Mouse (Mus musculus): Measurements from ENCODE around the gene Coa5. TPM values are rescaled to one million over a fixed set of nuclear protein-coding genes. Genes with fewer than 3 reads are reported as not detected.
A peak's percentile ranks its signal among the peaks of the same experiment; 100 is the strongest.

Coa5 gene
- total RNA-seq (2017) = 71.1 and 86.2 TPM in 2 replicates

DNA sequence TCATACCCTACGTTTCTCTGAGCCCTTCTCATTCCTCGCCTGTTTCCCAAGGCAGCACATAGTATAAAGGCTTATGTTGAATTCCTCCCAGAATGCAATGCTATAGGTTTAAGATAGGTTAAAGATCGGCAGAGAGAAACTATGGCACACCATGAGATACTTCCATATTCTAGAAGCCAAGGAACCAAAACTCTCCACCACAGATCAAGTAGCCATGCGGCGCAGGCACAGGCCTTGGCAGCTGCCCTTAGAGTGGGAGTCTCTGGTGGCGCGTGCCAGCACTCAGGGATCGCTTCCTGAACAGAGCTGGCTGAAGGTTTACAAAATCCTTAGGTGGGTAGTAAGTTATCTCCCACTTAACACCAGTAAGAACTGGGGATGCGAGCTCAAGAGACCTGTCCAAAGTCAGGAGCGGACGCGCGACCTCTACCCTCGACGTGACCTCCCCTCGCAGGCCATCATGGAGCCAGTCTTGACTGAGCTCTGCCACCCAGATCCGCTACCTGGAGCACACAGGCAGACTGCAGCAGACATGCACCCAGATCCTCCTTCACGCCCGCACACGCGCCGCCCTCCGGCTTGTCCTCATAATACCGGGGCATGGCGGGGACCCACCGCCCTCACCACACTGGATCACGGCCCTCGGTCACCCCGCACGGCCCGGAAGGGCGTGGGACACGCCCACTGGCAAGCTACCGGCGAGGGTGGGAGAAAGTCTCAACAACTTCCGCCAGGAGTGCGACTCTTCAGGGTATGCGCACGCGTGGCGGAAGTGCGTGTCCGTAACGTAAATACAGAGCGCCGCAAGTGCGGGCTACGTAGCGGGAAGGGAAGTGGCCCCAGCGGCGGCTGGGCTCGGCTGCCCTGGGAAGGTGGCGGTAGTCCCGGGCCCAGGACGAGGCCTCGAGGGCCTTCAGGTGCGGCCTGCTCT is at the start of gene Coa5, which contains the start of gene Unc50:
TSS of gene Coa5 (minus strand) at position 738 of the 931 bp plus-strand sequence.
TSS of gene Unc50 (plus strand) at position 774 of the 931 bp plus-strand sequence.
- ATAC-seq (replicated peaks; ENCODE audit: low read depth, poor library complexity, severe bottlenecking) = peak; percentile 93

DNA sequence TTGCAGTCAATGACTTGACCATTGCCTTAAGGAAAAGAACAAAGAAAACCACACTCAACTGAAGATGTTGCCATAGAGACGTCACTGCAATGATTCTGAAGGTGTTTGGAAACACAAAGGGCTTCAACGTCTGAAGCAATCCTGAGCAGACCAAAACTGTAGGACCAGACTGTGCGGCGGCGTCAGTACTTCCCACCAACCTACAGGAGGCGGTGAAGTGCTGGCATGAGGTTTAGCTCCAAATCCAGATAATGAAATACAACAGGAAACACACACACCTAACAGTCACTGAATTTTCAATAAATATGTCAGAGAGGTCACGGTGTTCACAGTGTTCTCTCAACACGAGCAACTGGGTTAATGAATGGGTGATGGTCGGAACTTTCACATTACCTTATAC is 49.2 kb upstream of the Coa5 start:
- ATAC-seq (replicated peaks; ENCODE audit: low read depth, poor library complexity, severe bottlenecking) = peak; percentile 53

GRCm38 (mm10) chr1:37478416-37478815 is 48.5 kb upstream of the Coa5 start:
- peak; percentile 57 for ATAC-seq (replicated peaks; ENCODE audit: low read depth, poor library complexity, severe bottlenecking)

DNA sequence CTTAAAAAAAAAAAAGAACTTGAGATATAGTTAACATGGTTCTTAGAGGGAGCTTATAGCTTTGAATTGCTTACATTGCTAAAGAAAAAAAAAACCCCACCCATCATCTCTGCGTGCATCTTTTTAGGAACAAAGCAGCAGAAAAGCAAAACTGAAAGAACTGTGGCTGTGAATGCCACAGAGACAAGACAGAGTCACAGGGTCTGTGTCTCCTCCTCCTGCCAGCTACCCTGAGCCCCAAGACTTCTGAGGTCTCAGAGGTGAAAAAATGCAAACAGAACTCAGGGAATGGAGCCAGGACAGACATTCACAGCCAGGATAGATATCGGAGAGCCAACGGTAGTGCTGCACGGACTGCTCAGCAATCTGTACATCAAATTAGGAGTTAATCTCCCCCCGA is 48.0 kb upstream of the Coa5 start:
- ATAC-seq (replicated peaks; ENCODE audit: low read depth, poor library complexity, severe bottlenecking) = peak; percentile 19; the same call in 1 of the 2 replicates

DNA sequence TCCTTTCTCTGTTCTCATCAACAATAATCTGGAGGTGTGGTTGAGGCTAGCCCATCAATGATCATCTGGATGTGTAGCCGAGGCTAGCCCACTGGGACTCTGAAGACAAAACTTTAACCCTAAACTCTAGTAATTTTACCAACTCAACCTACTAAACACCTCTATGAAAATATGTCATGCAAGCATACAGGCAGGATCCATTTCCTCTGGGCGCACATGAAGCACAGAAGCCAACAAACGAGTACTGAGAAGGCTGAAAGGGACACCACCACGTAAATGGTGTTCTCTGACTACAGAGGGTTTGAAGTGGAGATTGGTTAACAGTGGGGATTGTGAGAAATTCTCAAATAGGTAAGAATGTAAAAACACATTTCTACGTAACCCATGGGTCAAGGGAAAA is 47.3 kb upstream of the Coa5 start:
- ATAC-seq (replicated peaks; ENCODE audit: low read depth, poor library complexity, severe bottlenecking) = no peak

DNA sequence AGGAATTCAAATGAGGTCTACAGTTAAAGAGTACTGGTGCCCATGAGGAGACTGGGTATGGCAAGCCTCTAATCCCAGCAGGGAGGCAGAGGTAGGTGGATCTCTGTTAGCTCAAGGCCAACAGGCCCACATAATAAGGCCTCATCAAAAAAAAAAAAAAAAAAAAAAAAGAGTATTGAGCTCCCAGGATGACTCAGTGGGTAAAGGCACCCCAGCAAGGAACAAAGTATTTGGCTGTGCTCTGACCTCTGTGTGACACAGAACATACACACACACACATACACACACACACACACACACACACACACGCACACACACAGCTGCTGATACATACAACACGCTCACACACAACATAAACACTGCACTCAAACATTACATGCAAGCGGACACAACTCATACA is 45.4 kb upstream of the Coa5 start:
- ATAC-seq (replicated peaks; ENCODE audit: low read depth, poor library complexity, severe bottlenecking) = no peak

DNA sequence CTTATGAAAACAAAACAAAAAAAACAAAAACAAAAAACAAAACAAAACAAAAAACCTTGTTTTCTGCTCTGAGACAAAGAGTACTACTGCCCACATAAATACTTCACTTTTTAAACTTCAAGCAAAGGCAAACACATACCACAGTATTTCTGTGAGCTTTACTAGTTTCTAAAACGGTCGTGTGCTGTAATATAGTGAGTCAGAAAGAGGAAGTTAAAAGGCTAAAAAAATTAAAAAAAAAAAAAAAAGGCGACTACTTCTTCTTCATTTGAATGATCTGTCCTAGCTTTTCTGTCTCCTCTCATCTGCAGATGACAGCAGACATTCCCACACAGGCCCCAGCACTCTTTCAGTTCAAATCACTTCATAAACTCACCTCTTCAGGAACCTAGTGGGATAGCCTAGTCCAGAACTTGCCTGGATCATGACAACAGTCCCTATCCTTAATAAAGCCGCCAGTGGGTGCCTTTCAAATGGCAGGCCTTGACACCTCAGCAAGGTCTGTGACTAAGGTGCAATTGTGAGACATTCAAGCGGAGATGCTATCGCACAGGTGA is 44.8 kb upstream of the Coa5 start:
- ATAC-seq (replicated peaks; ENCODE audit: low read depth, poor library complexity, severe bottlenecking) = 0 out of 2 replicates have a peak, but pooled peaks have one; percentile 12

GRCm38 (mm10) chr1:37474046-37474445 is 44.1 kb upstream of the Coa5 start:
- ATAC-seq (replicated peaks; ENCODE audit: low read depth, poor library complexity, severe bottlenecking) = 0 out of 2 replicates have a peak, but pooled peaks have one; percentile 28

- ATAC-seq (replicated peaks; ENCODE audit: low read depth, poor library complexity, severe bottlenecking) = no peak
Measured at GRCm38 (mm10) chr1:37473251-37473650, 43.3 kb upstream of the Coa5 start.

- ATAC-seq (replicated peaks; ENCODE audit: low read depth, poor library complexity, severe bottlenecking) = no peak
Measured at GRCm38 (mm10) chr1:37471179-37472148, 41.6 kb upstream of the Coa5 start.

GRCm38 (mm10) chr1:37469007-37469406 is 39.1 kb upstream of the Coa5 start:
- no peak for ATAC-seq (replicated peaks; ENCODE audit: low read depth, poor library complexity, severe bottlenecking)

DNA sequence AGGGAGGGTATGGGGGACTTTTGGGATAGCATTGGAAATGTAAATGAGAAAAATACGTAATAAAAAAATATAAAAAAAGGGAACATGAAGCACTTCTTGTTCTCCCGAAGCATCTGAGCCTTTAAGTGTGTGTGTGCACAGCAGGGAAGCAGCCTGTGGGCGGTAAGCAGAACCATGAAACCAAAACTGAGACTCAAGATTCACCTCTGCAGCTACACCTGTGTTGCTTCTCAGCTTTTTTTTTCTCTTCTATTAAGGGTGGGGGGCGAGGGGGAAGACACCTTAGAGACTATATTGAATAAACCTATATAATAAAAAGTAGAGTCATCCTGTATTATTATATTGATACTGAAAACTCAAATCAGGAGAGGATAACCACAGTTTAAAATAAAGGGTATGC is 37.9 kb upstream of the Coa5 start:
- no peak for ATAC-seq (replicated peaks; ENCODE audit: low read depth, poor library complexity, severe bottlenecking)

GRCm38 (mm10) chr1:37466322-37466995 is 36.6 kb upstream of the Coa5 start:
- ATAC-seq (replicated peaks; ENCODE audit: low read depth, poor library complexity, severe bottlenecking) = 0 out of 2 replicates have a peak, but pooled peaks have one; percentile 42

GRCm38 (mm10) chr1:37464878-37465452 is 35.1 kb upstream of the Coa5 start:
- no peak for ATAC-seq (replicated peaks; ENCODE audit: low read depth, poor library complexity, severe bottlenecking)

DNA sequence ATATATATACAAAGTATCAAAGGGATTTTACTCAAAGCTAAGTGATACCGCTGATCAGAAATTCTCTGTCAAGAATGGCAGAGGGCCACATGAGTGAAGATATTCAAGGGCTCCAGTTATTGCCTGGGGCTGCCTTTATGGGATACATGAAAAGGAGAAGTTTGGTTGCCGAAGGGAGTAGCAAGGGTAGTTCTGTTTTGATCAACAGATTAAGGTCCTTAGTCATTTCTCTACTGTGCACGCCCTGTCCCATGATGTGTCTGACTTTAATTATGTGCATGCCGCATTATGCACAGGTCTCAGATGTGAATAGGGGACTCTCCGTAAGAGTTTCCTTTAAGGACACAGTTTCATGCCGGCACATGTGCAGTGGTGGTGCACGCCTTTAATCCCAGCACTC is 27.6 kb upstream of the Coa5 start:
- ATAC-seq (replicated peaks; ENCODE audit: low read depth, poor library complexity, severe bottlenecking) = 0 out of 2 replicates have a peak, but pooled peaks have one; percentile 47

DNA sequence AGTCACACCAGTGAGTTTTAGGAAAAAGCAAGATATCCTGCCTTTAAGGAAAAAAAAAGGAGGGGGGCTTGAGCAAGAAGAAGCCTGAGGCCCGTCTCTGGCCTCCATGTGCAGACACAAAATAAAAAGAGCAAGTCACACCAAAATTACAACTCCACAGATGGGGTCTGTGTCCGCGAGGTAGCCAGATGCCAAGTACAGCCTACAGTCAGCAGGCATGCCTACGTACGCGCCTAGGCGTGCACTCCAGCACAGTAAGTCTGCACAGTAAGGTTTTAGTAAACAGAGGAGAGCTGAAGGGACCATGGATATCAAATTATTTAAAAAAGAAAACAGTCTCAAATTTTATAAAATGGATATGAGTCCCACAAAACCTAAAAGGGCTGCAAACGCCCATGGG is 21.4 kb upstream of the Coa5 start:
- no peak for ATAC-seq (replicated peaks; ENCODE audit: low read depth, poor library complexity, severe bottlenecking)

DNA sequence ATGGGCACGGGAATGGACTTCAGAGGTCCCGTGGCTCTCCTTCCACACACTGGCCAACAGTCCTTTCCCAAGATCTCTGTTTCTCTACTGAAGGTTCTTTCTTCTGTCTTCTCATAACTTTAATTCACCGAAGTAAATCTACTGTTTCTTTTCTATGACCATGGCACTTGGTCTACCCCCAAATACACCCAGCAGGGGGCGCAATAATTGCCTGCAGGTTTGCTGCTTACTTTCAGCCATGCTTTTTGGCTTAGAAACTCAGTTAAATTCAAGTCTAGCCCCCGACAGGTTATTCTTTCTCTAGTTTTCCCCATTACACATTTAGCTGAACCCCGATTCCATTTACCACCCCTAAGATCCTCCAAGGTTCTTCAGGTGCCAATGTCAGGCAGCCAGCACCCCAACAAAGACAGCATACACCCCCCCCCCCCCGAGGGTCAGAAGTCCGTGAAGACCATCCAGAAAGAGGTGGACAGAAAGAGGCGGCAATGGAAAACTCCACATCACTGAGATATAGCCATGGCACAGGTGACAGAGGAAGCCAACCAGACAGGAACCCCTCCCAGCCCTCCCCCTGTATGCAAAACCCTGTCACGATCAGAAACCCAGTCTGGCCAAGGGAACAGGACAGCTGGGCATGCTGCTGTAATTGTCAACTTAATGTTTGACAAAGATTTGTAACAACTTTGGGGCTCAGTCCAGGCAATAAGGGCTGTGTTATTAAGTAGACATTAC is 18.6 kb upstream of the Coa5 start:
- no peak for ATAC-seq (replicated peaks; ENCODE audit: low read depth, poor library complexity, severe bottlenecking)
